Mouse (Mus musculus) thymus, adult 2 months (tissue): ENCODE results near the gene Iqgap2. TPM values are rescaled to one million over a fixed set of nuclear protein-coding genes. Genes with fewer than 3 reads are reported as not detected.

ENCODE experiments used
- DNase-seq: peaks from one replicate; pipeline ENCODE4 v3.0.0; 2021
- H3K27ac ChIP-seq: fragments of 200-500 bp; 2 replicates; pipeline ENCODE4 v1.5.1; 2012; ENCODE audit warnings: low read length, control low read depth; ENCODE audit not compliant: control insufficient read depth, insufficient read depth
- H3K27me3 ChIP-seq: fragments of 200-500 bp; 2 replicates; pipeline ENCODE4 v1.6.1; 2012; ENCODE audit warnings: mild to moderate bottlenecking, low read length, moderate library complexity, mixed read lengths; ENCODE audit not compliant: control insufficient read depth, insufficient read depth
- H3K36me3 ChIP-seq: fragments of 200-500 bp; 2 replicates; pipeline ENCODE4 v1.6.1; 2012; ENCODE audit warnings: mild to moderate bottlenecking, low read length, moderate library complexity; ENCODE audit not compliant: control insufficient read depth, insufficient read depth
- H3K4me1 ChIP-seq: fragments of 200-500 bp; replicated peaks from 2 replicates; pipeline ENCODE4 v1.6.1; 2012; ENCODE audit warnings: low read length; ENCODE audit not compliant: control insufficient read depth, insufficient read depth
- H3K4me3 ChIP-seq: fragments of 200-500 bp; 2 replicates; pipeline ENCODE4 v1.5.1; 2012; ENCODE audit warnings: mild to moderate bottlenecking, low read length, control low read depth, moderate library complexity; ENCODE audit not compliant: control insufficient read depth, insufficient read depth
- CTCF ChIP-seq: fragments of 200-500 bp; IDR thresholded peaks from 2 replicates; pipeline ENCODE4 v1.5.1; 2012; ENCODE audit warnings: mild to moderate bottlenecking, control low read depth, low read length, moderate library complexity, borderline replicate concordance; ENCODE audit not compliant: control insufficient read depth, poor library complexity, insufficient read depth; ENCODE audit errors: extremely low read depth
- POLR2A ChIP-seq: fragments of 200-500 bp; IDR thresholded peaks from 2 replicates; pipeline ENCODE4 v1.6.1; 2012; ENCODE audit warnings: mild to moderate bottlenecking, low read length, control low read depth, moderate library complexity; ENCODE audit not compliant: control insufficient read depth, poor library complexity, insufficient read depth; ENCODE audit errors: extremely low read depth
- WGBS: fragments of 180-500 bp; shearing (Covaris S2); methylation state at CpG from one replicate; pipeline ENCODE4 v1.1.7; 2018; 5-methylcytosine and 5-hydroxymethylcytosine counted together
- polyA plus RNA-seq: library from polyadenylated mRNA; depleted of rRNA; stranded (reverse); fragments of >200 nt; gene quantifications from 2 replicates; pipeline ENCODE4 v1.2.3, GENCODE M21; 2012

Gene Iqgap2
- polyA plus RNA-seq, 1 experiment, result 4.4 TPM

- TF ChIP-seq CTCF (no peak), POLR2A (no peak)
- Histone ChIP-seq H3K4me3 (no peak overlapping the region), H3K27ac (no peak overlapping the region), H3K36me3 (no peaks in the 10 kb centered on the region), H3K27me3 (no peaks in the 10 kb centered on the region), H3K4me1 (no peaks in the 10 kb centered on the region)
- WGBS, result 93% methylated on average over 6 of the region's 6 CpGs
- no peak for DNase-seq
Observed at GRCm38 (mm10) chr13:95608416-95609087, 283.2 kb downstream of the Iqgap2 start.

GRCm38 (mm10) chr13:95607019-95607418 lies 284.7 kb downstream of the Iqgap2 start:
- Histone ChIP-seq H3K4me3 (no peak overlapping the region), H3K27ac (no peak overlapping the region), H3K4me1 (no peaks in the 10 kb centered on the region), H3K27me3 (no peaks in the 10 kb centered on the region), H3K36me3 (no peaks in the 10 kb centered on the region)
- no peak for DNase-seq
- WGBS, result 98% methylated on average over 8 of the region's 8 CpGs
- TF ChIP-seq POLR2A, result no peak
- no peak for TF ChIP-seq CTCF

GRCm38 (mm10) chr13:95604288-95604687 lies 287.4 kb downstream of the Iqgap2 start:
- Histone ChIP-seq H3K4me1 (no peaks in the 10 kb centered on the region), H3K4me3 (no peak overlapping the region), H3K36me3 (no peaks in the 10 kb centered on the region), H3K27me3 (no peaks in the 10 kb centered on the region), H3K27ac (no peak overlapping the region)
- 98% methylated on average over 25 of the region's 25 CpGs for WGBS
- TF ChIP-seq CTCF, result no peak
- no peak for TF ChIP-seq POLR2A
- DNase-seq, result no peak

GRCm38 (mm10) chr13:95599833-95600359 lies 291.8 kb downstream of the Iqgap2 start:
- TF ChIP-seq POLR2A, result no peak
- TF ChIP-seq CTCF, result no peak
- no peaks in the 10 kb centered on the region for H3K27me3 ChIP-seq
- DNase-seq, result no peak
- 73% methylated on average over 3 of the region's 3 CpGs for WGBS
- no peak overlapping the region for H3K4me3 ChIP-seq
- H3K36me3 ChIP-seq, result no peaks in the 10 kb centered on the region
- no peak overlapping the region for H3K27ac ChIP-seq
- H3K4me1 ChIP-seq, result no peaks in the 10 kb centered on the region

GRCm38 (mm10) chr13:95598232-95598920 lies 293.3 kb downstream of the Iqgap2 start:
- H3K4me3 ChIP-seq, result no peak overlapping the region
- no peaks in the 10 kb centered on the region for H3K4me1 ChIP-seq
- H3K27me3 ChIP-seq, result no peaks in the 10 kb centered on the region
- TF ChIP-seq CTCF (no peak), POLR2A (no peak)
- H3K27ac ChIP-seq, result no peak overlapping the region
- WGBS, result 95% methylated on average over 18 of the region's 18 CpGs
- no peaks in the 10 kb centered on the region for H3K36me3 ChIP-seq
- DNase-seq, result no peak

GRCm38 (mm10) chr13:95597578-95597977 lies 294.1 kb downstream of the Iqgap2 start:
- no peak for TF ChIP-seq CTCF
- TF ChIP-seq POLR2A, result no peak
- Histone ChIP-seq H3K27ac (no peak overlapping the region), H3K4me3 (no peak overlapping the region), H3K4me1 (peaks cover 4% of the 10 kb centered on the region), H3K27me3 (no peaks in the 10 kb centered on the region), H3K36me3 (no peaks in the 10 kb centered on the region)
- WGBS, result 97% methylated on average over 10 of the region's 10 CpGs
- no peak for DNase-seq
